In genomic region chr16:31358576-31358975, GRCm38 (mm10) we compare ENCODE assay signal across 10 mouse cellular contexts. TPM values are rescaled to one million over a fixed set of nuclear protein-coding genes. Genes with fewer than 3 reads are reported as not detected.
DNase-seq lines count a peak whose midpoint lies in the region; ATAC-seq and TF ChIP-seq lines count a peak whose summit lies in the region.
"Had no signal": no experiment of that assay in that cellular context is flagged by ENCODE, and none has a peak within 500 bp of the region (broad histone marks: within the 10 kb centered on the region; RNA-seq: fewer than 3 reads in every experiment).

No protein-coding gene starts in this region.

- H3K4me2 ChIP-seq in forebrain, embryonic 13.5 days: no peak overlapping the region
- peak overlapping the region; percentile 15; the same call in 1 of the 2 replicates for H3K4me2 ChIP-seq in midbrain, embryonic 11.5 days
- no peak overlapping the region for H3K4me2 ChIP-seq in midbrain, embryonic 16.5 days (ENCODE audit: low read length)
- peak overlapping the region; percentile 27; the same call in 1 of the 2 replicates for H3K4me2 ChIP-seq in stomach, embryonic 16.5 days (ENCODE audit: low read depth, low read length)
- H3K4me2 ChIP-seq: hindbrain, embryonic 12.5 days had no signal

- H3K9ac ChIP-seq in forebrain, embryonic 13.5 days: 0 out of 2 replicates have a peak overlapping the region, but pooled peaks have one; percentile 27
- H3K9ac ChIP-seq in midbrain, embryonic 11.5 days (ENCODE audit: low read length): no peak overlapping the region
- no peak overlapping the region for H3K9ac ChIP-seq in midbrain, embryonic 16.5 days (ENCODE audit: low read depth, low read length)
- no peak overlapping the region for H3K9ac ChIP-seq in stomach, embryonic 16.5 days (ENCODE audit: low read length)
- H3K9ac ChIP-seq: hindbrain, embryonic 12.5 days had no signal

- H3K4me1 ChIP-seq in forebrain, embryonic 13.5 days: no peaks in the 10 kb centered on the region
- peaks cover 26% of the 10 kb centered on the region for H3K4me1 ChIP-seq in forebrain, embryonic 10.5 days
- H3K4me1 ChIP-seq in midbrain, embryonic 11.5 days (ENCODE audit: control insufficient read depth, insufficient read depth, low read length): peaks cover 5% of the 10 kb centered on the region; the same call in 1 of the 2 replicates
- H3K4me1 ChIP-seq in midbrain, embryonic 16.5 days (ENCODE audit: control insufficient read depth, insufficient read depth, low read length): no peaks in the 10 kb centered on the region
- H3K4me1 ChIP-seq in stomach, embryonic 16.5 days (ENCODE audit: control insufficient read depth, insufficient read depth, low read length): no peaks in the 10 kb centered on the region
- H3K4me1 ChIP-seq in thymus, adult 2 months (replicated peaks; ENCODE audit: control insufficient read depth, insufficient read depth, low read length): no peaks in the 10 kb centered on the region
- peaks cover 19% of the 10 kb centered on the region for H3K4me1 ChIP-seq in embryonic facial prominence, embryonic 10.5 days
- H3K4me1 ChIP-seq: hindbrain, embryonic 12.5 days had no signal

- no peak for DNase-seq in forebrain, embryonic 10.5 days (ENCODE audit: extremely low spot score, low spot score)
- DNase-seq in midbrain, embryonic 11.5 days (ENCODE audit: low spot score, missing footprints): no peak
- peak; percentile 58 for DNase-seq in liver
- no peak for DNase-seq in thymus, adult 2 months
- no peak for DNase-seq in embryonic facial prominence, embryonic 10.5 days (ENCODE audit: low spot score)
- DNase-seq: lung, postnatal 14 days had no signal

- ATAC-seq in forebrain, embryonic 13.5 days: no peak
- no peak for ATAC-seq in midbrain, embryonic 11.5 days (ENCODE audit: low FRiP score)
- ATAC-seq in midbrain, embryonic 16.5 days: no peak
- no peak for ATAC-seq in stomach, embryonic 16.5 days (ENCODE audit: insufficient read depth, low FRiP score)

- WGBS in forebrain, embryonic 13.5 days: 37% methylated on average over 15 of the region's 15 CpGs
- WGBS in forebrain, embryonic 10.5 days: 43% methylated on average over 15 of the region's 15 CpGs
- WGBS in midbrain, embryonic 11.5 days: 34% methylated on average over 15 of the region's 15 CpGs
- WGBS in midbrain, embryonic 16.5 days: 34% methylated on average over 15 of the region's 15 CpGs
- WGBS in stomach, embryonic 16.5 days: 32% methylated on average over 15 of the region's 15 CpGs
- WGBS in thymus, adult 2 months: 84% methylated on average over 15 of the region's 15 CpGs
- 48% methylated on average over 15 of the region's 15 CpGs for WGBS in embryonic facial prominence, embryonic 10.5 days

- no peak for TF ChIP-seq POLR2A in thymus, adult 2 months (IDR thresholded peaks at IDR 0.05; ENCODE audit: control insufficient read depth, extremely low read depth, insufficient read depth, low read length, poor library complexity)

- TF ChIP-seq CTCF in thymus, adult 2 months (IDR thresholded peaks at IDR 0.05; ENCODE audit: borderline replicate concordance, control insufficient read depth, extremely low read depth, insufficient read depth, low read length, poor library complexity): no peak

- peaks cover 11% of the 10 kb centered on the region; the same call in 1 of the 2 replicates for H3K27me3 ChIP-seq in forebrain, embryonic 13.5 days
- H3K27me3 ChIP-seq in forebrain, embryonic 10.5 days (ENCODE audit: poor library complexity, severe bottlenecking): peaks cover 18% of the 10 kb centered on the region
- H3K27me3 ChIP-seq in midbrain, embryonic 11.5 days (ENCODE audit: control insufficient read depth, insufficient read depth, low read length): no peaks in the 10 kb centered on the region; the same call in 1 of the 2 replicates
- H3K27me3 ChIP-seq in midbrain, embryonic 16.5 days (ENCODE audit: control insufficient read depth, insufficient read depth, low read depth, low read length): no peaks in the 10 kb centered on the region
- no peaks in the 10 kb centered on the region for H3K27me3 ChIP-seq in stomach, embryonic 16.5 days (ENCODE audit: control insufficient read depth, insufficient read depth, low read length)
- no peaks in the 10 kb centered on the region for H3K27me3 ChIP-seq in thymus, adult 2 months (ENCODE audit: control insufficient read depth, insufficient read depth, low read length)
- H3K27me3 ChIP-seq in embryonic facial prominence, embryonic 10.5 days (replicated peaks; ENCODE audit: low read depth, poor library complexity, severe bottlenecking): peaks cover 23% of the 10 kb centered on the region

- H3K4me3 ChIP-seq in forebrain, embryonic 13.5 days: no peak overlapping the region
- H3K4me3 ChIP-seq in forebrain, embryonic 10.5 days: no peak overlapping the region
- no peak overlapping the region for H3K4me3 ChIP-seq in midbrain, embryonic 11.5 days (ENCODE audit: low read depth, low read length)
- no peak overlapping the region for H3K4me3 ChIP-seq in midbrain, embryonic 16.5 days (ENCODE audit: low read depth, low read length)
- H3K4me3 ChIP-seq in stomach, embryonic 16.5 days (replicated peaks; ENCODE audit: low read length): no peak overlapping the region
- no peak overlapping the region for H3K4me3 ChIP-seq in thymus, adult 2 months (ENCODE audit: control insufficient read depth, insufficient read depth, low read length)
- no peak overlapping the region for H3K4me3 ChIP-seq in embryonic facial prominence, embryonic 10.5 days
- H3K4me3 ChIP-seq: hindbrain, embryonic 12.5 days had no signal

- H3K9me3 ChIP-seq in forebrain, embryonic 13.5 days (replicated peaks): no peaks in the 10 kb centered on the region
- H3K9me3 ChIP-seq in forebrain, embryonic 10.5 days: no peaks in the 10 kb centered on the region
- H3K9me3 ChIP-seq in midbrain, embryonic 11.5 days (ENCODE audit: control insufficient read depth, low read length): no peaks in the 10 kb centered on the region
- H3K9me3 ChIP-seq in midbrain, embryonic 16.5 days (replicated peaks; ENCODE audit: control insufficient read depth, low read length, poor library complexity, severe bottlenecking): no peaks in the 10 kb centered on the region
- no peaks in the 10 kb centered on the region for H3K9me3 ChIP-seq in stomach, embryonic 16.5 days (replicated peaks; ENCODE audit: control insufficient read depth, low read length)
- no peaks in the 10 kb centered on the region for H3K9me3 ChIP-seq in embryonic facial prominence, embryonic 10.5 days
- H3K9me3 ChIP-seq: hindbrain, embryonic 12.5 days had no signal

- H3K27ac ChIP-seq in forebrain, embryonic 13.5 days: no peak overlapping the region
- no peak overlapping the region for H3K27ac ChIP-seq in forebrain, embryonic 10.5 days
- no peak overlapping the region for H3K27ac ChIP-seq in midbrain, embryonic 11.5 days (ENCODE audit: low read depth, low read length)
- no peak overlapping the region for H3K27ac ChIP-seq in midbrain, embryonic 16.5 days (ENCODE audit: low read length)
- peak overlapping the region; percentile 66; the same call in 1 of the 2 replicates for H3K27ac ChIP-seq in stomach, embryonic 16.5 days (ENCODE audit: low read length)
- H3K27ac ChIP-seq in thymus, adult 2 months (ENCODE audit: control insufficient read depth, insufficient read depth, low read length): no peak overlapping the region
- H3K27ac ChIP-seq in embryonic facial prominence, embryonic 10.5 days (replicated peaks): no peak overlapping the region
- H3K27ac ChIP-seq: hindbrain, embryonic 12.5 days had no signal

- no peaks in the 10 kb centered on the region for H3K36me3 ChIP-seq in forebrain, embryonic 13.5 days (ENCODE audit: poor library complexity, severe bottlenecking)
- no peaks in the 10 kb centered on the region for H3K36me3 ChIP-seq in forebrain, embryonic 10.5 days (replicated peaks)
- H3K36me3 ChIP-seq in midbrain, embryonic 11.5 days (ENCODE audit: control insufficient read depth, insufficient read depth, low read length): no peaks in the 10 kb centered on the region
- H3K36me3 ChIP-seq in midbrain, embryonic 16.5 days (ENCODE audit: control insufficient read depth, insufficient read depth, low read length): no peaks in the 10 kb centered on the region
- H3K36me3 ChIP-seq in stomach, embryonic 16.5 days (ENCODE audit: control insufficient read depth, insufficient read depth, low read length): no peaks in the 10 kb centered on the region
- H3K36me3 ChIP-seq in thymus, adult 2 months (ENCODE audit: control insufficient read depth, insufficient read depth, low read length): no peaks in the 10 kb centered on the region
- no peaks in the 10 kb centered on the region for H3K36me3 ChIP-seq in embryonic facial prominence, embryonic 10.5 days (replicated peaks)
- H3K36me3 ChIP-seq: hindbrain, embryonic 12.5 days had no signal

RNA-seq across cellular contexts. Expression of gene Apod, which starts 44.0 kb away (rescaled TPM):
- polyA plus RNA-seq in forebrain, embryonic 13.5 days (2015; fragmentation: Nextera tagmentation; extraction: Ambion mirVana): 28.0 and 32.5 TPM in 2 replicates
- 16.8 and 24.4 TPM in 2 replicates for polyA plus RNA-seq in forebrain, embryonic 10.5 days (2016; fragmentation: Nextera tagmentation; extraction: Ambion mirVana)
- polyA plus RNA-seq in midbrain, embryonic 11.5 days (2014; fragmentation: Nextera tagmentation; extraction: Ambion mirVana): 49.9 and 55.1 TPM in 2 replicates
- polyA plus RNA-seq in midbrain, embryonic 16.5 days (2015; fragmentation: Nextera tagmentation; extraction: Ambion mirVana): 83.5 and 89.1 TPM in 2 replicates
- 0.83 and 1.5 TPM in 2 replicates for polyA plus RNA-seq in stomach, embryonic 16.5 days (2015; fragmentation: Nextera tagmentation; extraction: Ambion mirVana)
- polyA plus RNA-seq in thymus, adult 2 months (2012; rRNA removed): 4.3 and 6.1 TPM in 2 replicates
- polyA plus RNA-seq in embryonic facial prominence, embryonic 10.5 days (2016; fragmentation: Nextera tagmentation; extraction: Ambion mirVana): 5.0 and 6.1 TPM in 2 replicates

Comparison
In these comparisons a context has a peak if more than half of its experiments do, and no peak if none do; other contexts are left out.
1. H3K4me2 ChIP-seq: peak in midbrain, embryonic 11.5 days (single experiment) and stomach, embryonic 16.5 days (single experiment); none in forebrain, embryonic 13.5 days (single experiment) and midbrain, embryonic 16.5 days (single experiment).